Mouse (Mus musculus) CH12F3 (cell line): Measurements from ENCODE around the gene Olfr510.
"Not testable (repeated sequence)": the region's sequence is repeated elsewhere in the genome, so short reads cannot be mapped to it uniquely, and the experiment has no call there.

Experiments used
- in situ Hi-C: fragments of 300-500 bp; cut with MboI; formaldehyde crosslinking; loops from 2 replicates; pipeline ENCODE4 v1.14.3; 2020; ENCODE audit warnings: low sequenced_read_pairs

Olfr510 gene

GRCm38 (mm10) chr7:108666118-108666517, at the start of gene Olfr510:
Gene Olfr510 (plus strand): TSS chr7:108666418.
- in situ Hi-C loops: no loop called here

GRCm38 (mm10) chr7:108616781-108617180, 49.4 kb upstream of the Olfr510 start:
- in situ Hi-C loops: not testable (repeated sequence)

GRCm38 (mm10) chr7:108621514-108621913, 44.7 kb upstream of the Olfr510 start, which contains the start of gene Olfr507:
Gene Olfr507 (plus strand): TSS chr7:108621814.
- in situ Hi-C loops: no loop called here

GRCm38 (mm10) chr7:108629694-108630093, 36.5 kb upstream of the Olfr510 start, which contains the start of gene Olfr508:
Gene Olfr508 (plus strand): TSS chr7:108629994.
- in situ Hi-C loops: no loop called here

- in situ Hi-C loops: no loop called here
Observed at GRCm38 (mm10) chr7:108651806-108652205, 14.4 kb upstream of the Olfr510 start, which contains the start of gene Olfr509. Gene Olfr509 (minus strand): TSS chr7:108651906.

- in situ Hi-C loops: no loop called here
Observed at GRCm38 (mm10) chr7:108662419-108662818, 3.8 kb upstream of the Olfr510 start.

GRCm38 (mm10) chr7:108671058-108671457, 4.8 kb downstream of the Olfr510 start:
- in situ Hi-C loops: no loop called here

- in situ Hi-C loops: no loop called here
Observed at GRCm38 (mm10) chr7:108678886-108679285, 12.7 kb downstream of the Olfr510 start.

GRCm38 (mm10) chr7:108713020-108713419, 46.8 kb downstream of the Olfr510 start, which contains the start of gene Olfr512:
Gene Olfr512 (plus strand): TSS chr7:108713320.
- in situ Hi-C loops: no loop called here
